Mouse (Mus musculus): ENCODE measurements around the gene Rpl36.

DNA sequence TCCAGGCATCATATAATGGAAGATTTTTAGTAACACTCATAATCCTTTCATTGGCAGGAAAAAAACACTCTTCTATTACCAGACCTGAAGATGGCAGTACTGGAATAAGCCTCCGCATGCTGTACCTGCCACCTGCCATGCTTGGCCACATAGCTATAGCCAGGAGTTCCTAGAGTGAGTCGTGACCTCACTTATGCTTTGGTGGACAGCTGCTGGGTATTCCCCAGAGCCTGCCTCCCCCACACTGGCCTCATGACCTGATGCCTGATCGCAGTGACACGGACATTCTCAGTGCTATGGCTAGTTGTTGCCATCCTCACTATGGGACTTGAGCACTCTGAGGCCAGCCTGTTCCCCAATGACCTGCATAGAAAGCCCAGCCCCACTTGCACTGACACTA lies 42.9 kb upstream of the Rpl36 start:
- TF ChIP-seq CTCF (IDR thresholded peaks at IDR 0.05; ENCODE audit: insufficient read depth, low read length) (no peak), POLR2A (IDR thresholded peaks at IDR 0.05; ENCODE audit: borderline replicate concordance, extremely low read depth, low read depth, low read length) (no peak)
